Mouse (Mus musculus) testis, adult 2 months (tissue): Measurements from ENCODE around the gene Cpn1.

Experiments
- CTCF ChIP-seq: fragments of 200-500 bp; IDR thresholded peaks from 2 replicates; pipeline ENCODE4 v1.5.1; 2012; ENCODE audit warnings: low read depth, mild to moderate bottlenecking, inconsistent platforms, low read length, moderate library complexity; ENCODE audit not compliant: control insufficient read depth, insufficient read depth, insufficient replicate concordance
- POLR2A ChIP-seq: fragments of 200-500 bp; IDR thresholded peaks from 2 replicates; pipeline ENCODE4 v1.6.1; 2012; ENCODE audit warnings: low read depth, mild to moderate bottlenecking, inconsistent platforms, low read length, moderate library complexity; ENCODE audit not compliant: control insufficient read depth

DNA sequence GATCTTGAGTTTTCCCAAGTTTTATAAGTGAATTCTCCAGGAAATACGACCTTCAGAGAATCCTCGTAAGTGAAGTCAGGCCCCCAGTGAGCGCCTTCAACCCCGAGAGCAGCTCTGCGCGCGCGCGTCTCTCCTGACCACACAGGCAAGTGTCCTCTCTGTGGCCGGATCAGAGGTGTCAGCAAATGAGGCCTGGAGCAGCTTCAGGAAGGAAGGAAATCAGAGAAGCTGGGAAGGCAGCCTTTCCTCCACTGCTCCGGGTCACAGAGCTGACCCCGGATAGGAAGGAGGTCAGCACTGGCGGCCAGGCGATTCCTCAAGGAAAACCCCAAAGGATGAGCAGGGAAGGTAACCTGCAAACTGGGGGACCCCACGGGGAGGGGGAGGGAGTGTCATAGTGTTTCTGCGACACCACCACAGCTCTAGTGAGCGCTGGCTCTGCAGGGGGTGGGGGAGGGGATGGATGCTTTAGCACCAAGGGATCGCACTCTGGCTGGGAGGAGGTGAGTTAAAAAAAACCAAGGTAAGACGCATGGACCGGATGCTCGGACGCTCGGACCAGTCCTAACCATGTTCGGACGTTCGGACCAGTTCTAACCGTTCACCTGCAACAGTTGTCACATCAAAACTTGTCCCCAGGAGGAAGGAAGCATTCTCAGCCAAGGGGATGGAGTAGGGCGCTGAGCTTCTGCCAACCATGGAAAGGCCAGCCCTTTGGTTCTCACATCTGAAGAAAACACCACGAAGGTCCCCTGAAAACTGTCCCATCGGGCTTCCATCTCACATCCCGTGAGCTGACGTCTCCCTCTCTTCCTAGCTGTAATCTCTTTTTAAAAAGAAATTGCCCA lies 65.7 kb downstream of the Cpn1 start:
- peak; percentile 36; the same call in 1 of the 2 replicates for TF ChIP-seq POLR2A
- no peak for TF ChIP-seq CTCF
